Mouse (Mus musculus): ENCODE data around the gene Ak6. TPM values are rescaled to one million over a fixed set of nuclear protein-coding genes. Genes with fewer than 3 reads are reported as not detected.

The Ak6 gene
- polyA plus RNA-seq, 1 experiment from 2014 or later = 222 TPM

DNA sequence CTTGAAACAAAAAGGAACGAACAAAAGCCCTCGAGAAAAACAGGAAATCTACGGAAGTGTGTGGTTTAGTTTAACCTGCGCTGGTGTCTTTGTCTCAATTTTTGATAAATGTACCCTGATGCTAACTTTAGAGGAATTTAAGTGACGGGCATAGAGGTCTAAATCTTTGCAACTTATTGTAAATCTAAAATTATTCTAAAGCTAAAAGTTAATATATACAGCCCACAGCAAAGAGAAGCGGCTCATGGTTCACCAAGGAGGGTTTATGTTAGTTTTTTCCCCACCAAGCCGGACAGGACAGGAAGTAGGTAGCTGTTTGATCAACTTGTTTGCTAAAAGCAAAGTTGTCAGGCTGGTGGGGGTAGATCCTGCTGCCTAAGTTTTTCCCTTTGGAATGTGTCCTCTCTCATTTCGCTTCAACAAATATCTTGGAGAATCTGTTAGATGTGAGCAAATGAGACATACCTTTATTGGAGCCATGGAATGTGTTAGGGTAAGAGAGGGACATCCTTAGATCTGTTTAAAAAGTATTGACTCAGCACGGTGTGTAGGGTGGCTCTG lies 19.5 kb downstream of the Ak6 start:
- Histone ChIP-seq H3K27ac (peak overlapping the region; percentile 72), H3K4me3 (peak overlapping the region; percentile 68), H3K9me3 (replicated peaks) (no peaks in the 10 kb centered on the region; the same call in 1 of the 2 replicates), H3K4me2 (peak overlapping the region; percentile 87), H3K36me3 (peaks cover 16% of the 10 kb centered on the region), H3K27me3 (replicated peaks) (peaks cover 16% of the 10 kb centered on the region), H3K4me1 (peaks cover 16% of the 10 kb centered on the region; the same call in 1 of the 2 replicates), H3K9ac (peak overlapping the region; percentile 73)
- ATAC-seq = no peak
- WGBS (ENCODE audit: insufficient replicate concordance) = 16% methylated on average over 9 of the region's 9 CpGs

DNA sequence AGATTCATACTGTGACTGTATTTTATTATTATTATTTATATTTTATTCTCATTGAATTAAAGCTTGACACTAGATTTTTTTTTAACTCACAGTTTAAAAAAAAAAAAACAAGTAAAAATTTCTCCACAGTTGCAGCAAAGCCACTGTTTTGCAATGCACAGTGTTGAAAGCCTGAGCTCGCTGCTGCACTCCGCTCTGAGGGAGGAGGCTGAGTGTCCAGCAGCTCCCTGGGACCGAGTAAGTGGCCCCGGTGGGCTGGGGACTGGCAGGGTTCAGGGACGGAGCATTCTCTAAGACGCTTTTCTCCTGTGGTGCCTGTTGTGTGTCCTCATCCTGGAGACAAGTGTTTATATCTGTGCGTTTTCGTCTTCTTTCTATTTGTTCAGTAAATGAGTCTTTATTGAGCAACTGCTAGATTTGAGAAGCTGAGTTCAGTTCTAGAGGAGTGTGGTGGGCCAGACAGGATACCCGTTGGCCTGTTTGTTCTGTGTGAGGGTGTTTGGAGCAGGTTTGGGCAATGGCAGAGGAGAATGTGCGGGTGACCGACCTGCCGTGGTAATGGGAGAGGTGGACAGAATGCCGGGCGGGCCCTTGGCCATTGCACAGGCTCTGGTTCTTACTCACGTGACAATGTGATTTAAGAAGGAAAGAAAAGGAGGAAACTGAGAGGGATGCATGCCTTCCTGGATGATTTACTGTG lies 25.3 kb downstream of the Ak6 start:
- no peaks in the 10 kb centered on the region for H3K36me3 ChIP-seq
- H3K9me3 ChIP-seq (replicated peaks) = no peaks in the 10 kb centered on the region; the same call in 1 of the 2 replicates
- H3K4me2 ChIP-seq = no peak overlapping the region
- no peak overlapping the region for H3K9ac ChIP-seq
- H3K4me3 ChIP-seq = no peak overlapping the region
- ATAC-seq = no peak
- 79% methylated on average over 15 of the region's 15 CpGs for WGBS (ENCODE audit: insufficient replicate concordance)
- H3K27me3 ChIP-seq (replicated peaks) = no peaks in the 10 kb centered on the region
- H3K4me1 ChIP-seq = no peaks in the 10 kb centered on the region
- no peak overlapping the region for H3K27ac ChIP-seq

DNA sequence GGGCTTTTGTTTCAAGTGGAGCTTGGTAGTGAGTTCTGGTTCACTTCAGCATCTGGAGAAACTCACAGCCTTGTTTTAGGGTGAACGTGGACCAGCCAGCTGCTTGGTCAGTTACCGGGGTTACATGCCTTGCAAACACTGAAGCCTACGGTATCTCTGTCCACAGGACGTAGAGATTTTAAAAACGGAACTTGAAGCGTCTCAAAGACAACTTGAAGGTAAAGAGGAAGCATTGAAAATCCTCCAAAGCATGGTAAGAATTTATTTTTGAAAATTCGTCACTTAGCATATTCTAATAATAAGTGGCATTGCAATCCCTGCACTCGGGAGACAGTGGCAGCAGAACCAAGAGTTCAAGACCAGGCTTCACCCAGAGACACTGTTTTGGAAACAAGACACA lies 30.8 kb downstream of the Ak6 start:
- H3K9ac ChIP-seq = no peak overlapping the region
- ATAC-seq = no peak
- H3K4me3 ChIP-seq = no peak overlapping the region
- H3K27me3 ChIP-seq (replicated peaks) = no peaks in the 10 kb centered on the region
- H3K4me2 ChIP-seq = no peak overlapping the region
- H3K4me1 ChIP-seq = no peaks in the 10 kb centered on the region
- peaks cover 11% of the 10 kb centered on the region for H3K36me3 ChIP-seq
- no peak overlapping the region for H3K27ac ChIP-seq
- no peaks in the 10 kb centered on the region for H3K9me3 ChIP-seq (replicated peaks)
- WGBS (ENCODE audit: insufficient replicate concordance) = 71% methylated on average over 8 of the region's 8 CpGs

DNA sequence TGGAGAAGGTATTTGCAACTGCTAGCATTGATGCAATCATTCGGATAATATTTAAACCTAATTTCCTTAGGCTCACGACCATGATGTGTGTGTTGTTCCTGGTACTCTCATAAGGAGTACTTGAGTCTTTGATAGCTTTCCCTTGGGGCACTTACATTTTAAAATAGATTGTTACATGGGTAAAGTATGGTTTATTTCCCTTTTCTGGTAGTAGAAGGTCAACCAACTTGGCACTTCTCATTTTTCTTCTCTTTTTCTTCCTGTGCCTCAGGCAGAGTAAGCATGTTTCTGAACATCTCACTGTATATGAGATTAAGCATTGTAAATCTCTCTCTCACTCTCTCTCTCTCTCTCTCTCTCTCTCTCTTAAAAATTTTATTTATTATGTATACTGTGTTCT lies 32.1 kb downstream of the Ak6 start:
- Histone ChIP-seq H3K36me3 (peaks cover 11% of the 10 kb centered on the region), H3K27ac (no peak overlapping the region), H3K4me2 (no peak overlapping the region), H3K27me3 (replicated peaks) (no peaks in the 10 kb centered on the region), H3K4me1 (no peaks in the 10 kb centered on the region), H3K4me3 (no peak overlapping the region), H3K9me3 (replicated peaks) (no peaks in the 10 kb centered on the region), H3K9ac (no peak overlapping the region)
- 57% methylated on average over 2 of the region's 2 CpGs for WGBS (ENCODE audit: insufficient replicate concordance)
- ATAC-seq = no peak

DNA sequence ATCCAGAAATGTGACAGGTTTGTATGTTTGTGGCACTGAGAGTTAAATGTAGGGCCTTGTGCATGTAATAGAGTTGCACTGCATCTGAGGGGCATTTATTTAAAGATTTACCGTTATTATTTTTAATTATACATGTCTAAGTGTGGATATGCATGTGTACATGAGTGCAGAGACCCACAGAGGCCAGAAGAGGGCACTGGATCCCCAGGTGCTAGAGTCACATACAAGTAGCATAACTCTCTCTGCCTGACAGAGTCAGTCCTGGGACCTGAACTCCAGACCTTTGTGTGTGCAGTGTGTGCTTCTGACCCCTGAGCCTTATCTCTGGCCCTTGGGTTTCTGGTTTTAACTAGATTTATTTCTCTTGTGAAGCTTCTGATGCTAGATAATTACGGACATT lies 33.6 kb downstream of the Ak6 start:
- no peak for ATAC-seq
- H3K4me1 ChIP-seq = no peaks in the 10 kb centered on the region

DNA sequence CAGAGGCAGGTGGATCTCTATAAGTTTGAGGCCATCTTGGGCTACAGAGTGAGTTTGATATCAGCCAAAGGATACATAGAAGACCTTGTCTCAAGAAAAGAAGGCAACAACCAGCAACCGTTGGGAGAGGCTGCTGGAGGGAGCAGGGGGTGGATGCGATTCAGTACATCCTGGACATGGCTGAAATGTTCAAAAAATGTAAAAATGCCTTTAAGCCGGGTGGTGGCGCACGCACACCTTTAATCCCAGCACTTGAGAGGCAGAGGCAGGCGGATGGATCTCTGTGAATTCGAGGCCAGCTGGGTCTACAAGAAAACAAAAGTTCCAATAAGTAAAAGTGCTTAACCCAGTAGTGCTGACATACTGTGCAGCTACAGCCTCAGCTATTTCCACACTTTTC lies 36.7 kb downstream of the Ak6 start:
- H3K27me3 ChIP-seq (replicated peaks) = no peaks in the 10 kb centered on the region
- no peaks in the 10 kb centered on the region for H3K9me3 ChIP-seq (replicated peaks)
- H3K9ac ChIP-seq = no peak overlapping the region
- H3K4me3 ChIP-seq = no peak overlapping the region
- no peak overlapping the region for H3K27ac ChIP-seq
- 43% methylated on average over 7 of the region's 7 CpGs for WGBS (ENCODE audit: insufficient replicate concordance)
- H3K4me1 ChIP-seq = no peaks in the 10 kb centered on the region
- H3K36me3 ChIP-seq = peaks cover 11% of the 10 kb centered on the region
- H3K4me2 ChIP-seq = no peak overlapping the region
- ATAC-seq = no peak

More for the DNA sequence above, 33.6 kb downstream of the Ak6 start:
- Histone ChIP-seq H3K27ac (no peak overlapping the region), H3K27me3 (replicated peaks) (no peaks in the 10 kb centered on the region), H3K4me3 (no peak overlapping the region), H3K36me3 (peaks cover 11% of the 10 kb centered on the region), H3K9me3 (replicated peaks) (no peaks in the 10 kb centered on the region), H3K9ac (no peak overlapping the region), H3K4me2 (no peak overlapping the region)
- 71% methylated on average over 2 of the region's 2 CpGs for WGBS (ENCODE audit: insufficient replicate concordance)

DNA sequence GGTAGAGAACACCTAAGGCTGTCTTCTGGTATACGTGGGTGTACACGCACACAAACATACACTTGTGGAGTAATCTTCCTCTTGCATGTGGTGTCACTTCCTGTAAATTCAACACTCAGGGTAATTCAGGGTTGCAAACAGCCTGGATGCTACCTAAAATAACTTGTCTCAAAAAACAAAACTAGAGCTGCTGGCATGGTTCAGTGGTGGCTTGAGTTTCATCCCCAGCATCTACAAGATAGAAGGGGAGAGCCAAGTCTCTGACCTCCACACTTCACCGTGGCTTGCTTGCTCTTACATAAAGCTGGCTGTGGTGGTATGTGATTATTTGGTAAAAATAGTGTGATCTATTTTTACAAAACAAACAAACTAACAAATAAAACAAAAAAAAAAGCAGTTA lies 46.8 kb downstream of the Ak6 start:
- H3K36me3 ChIP-seq = peaks cover 67% of the 10 kb centered on the region

DNA sequence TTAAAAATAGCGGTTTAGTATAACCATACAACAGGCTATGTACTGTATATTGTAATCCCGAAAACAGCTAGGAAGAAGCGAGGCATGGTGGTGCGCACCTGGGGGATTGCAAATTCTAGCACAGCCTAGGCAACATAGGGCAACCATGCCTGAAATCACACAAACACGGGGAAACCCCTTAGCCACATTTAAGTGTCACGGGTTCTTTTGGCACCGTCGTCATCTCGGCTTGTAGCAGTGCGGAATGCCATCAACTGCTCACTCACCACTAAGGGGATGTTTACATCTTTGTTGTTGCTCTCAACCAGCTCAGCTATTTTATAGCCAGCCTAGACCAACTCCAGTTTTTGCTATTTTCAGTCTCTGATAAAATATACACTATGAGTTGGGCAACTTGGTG lies 48.1 kb downstream of the Ak6 start:
- no peak overlapping the region for H3K27ac ChIP-seq
- no peaks in the 10 kb centered on the region for H3K9me3 ChIP-seq (replicated peaks)
- no peak overlapping the region for H3K9ac ChIP-seq
- H3K36me3 ChIP-seq = peaks cover 80% of the 10 kb centered on the region
- 90% methylated on average over 10 of the region's 10 CpGs for WGBS (ENCODE audit: insufficient replicate concordance)
- no peaks in the 10 kb centered on the region for H3K27me3 ChIP-seq (replicated peaks)
- no peak for ATAC-seq
- H3K4me2 ChIP-seq = no peak overlapping the region
- no peaks in the 10 kb centered on the region for H3K4me1 ChIP-seq
- H3K4me3 ChIP-seq = no peak overlapping the region

More for the DNA sequence above, 46.8 kb downstream of the Ak6 start:
- no peak for ATAC-seq
- Histone ChIP-seq H3K4me3 (no peak overlapping the region), H3K9ac (no peak overlapping the region), H3K4me1 (no peaks in the 10 kb centered on the region), H3K27me3 (replicated peaks) (no peaks in the 10 kb centered on the region), H3K4me2 (no peak overlapping the region), H3K9me3 (replicated peaks) (no peaks in the 10 kb centered on the region), H3K27ac (no peak overlapping the region)
- 75% methylated on average over 3 of the region's 3 CpGs for WGBS (ENCODE audit: insufficient replicate concordance)

DNA sequence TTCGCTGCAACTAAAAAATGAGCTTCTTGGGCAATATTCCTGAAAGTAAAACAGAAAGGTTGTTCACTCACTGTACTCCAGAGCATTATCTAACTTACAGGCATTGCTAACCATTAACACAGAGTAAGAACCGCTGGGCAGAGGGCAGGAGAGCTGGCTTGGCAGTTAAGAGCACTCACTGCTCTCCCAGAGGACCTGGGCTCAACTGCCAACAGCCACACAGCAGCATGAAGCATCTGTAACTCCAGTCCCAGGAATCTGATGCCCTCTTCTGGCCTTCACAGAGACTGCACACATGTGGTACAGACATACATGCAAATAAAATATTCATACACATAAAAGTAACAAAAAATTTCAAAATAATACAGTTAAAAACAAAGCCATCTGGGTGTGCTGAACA lies 52.7 kb downstream of the Ak6 start:
- ATAC-seq = no peak
- no peaks in the 10 kb centered on the region for H3K27me3 ChIP-seq (replicated peaks)
- no peak overlapping the region for H3K4me2 ChIP-seq
- no peaks in the 10 kb centered on the region for H3K9me3 ChIP-seq (replicated peaks)
- H3K27ac ChIP-seq = no peak overlapping the region
- no peaks in the 10 kb centered on the region for H3K4me1 ChIP-seq
- peaks cover 95% of the 10 kb centered on the region for H3K36me3 ChIP-seq
- H3K9ac ChIP-seq = no peak overlapping the region
- 88% methylated on average over 2 of the region's 2 CpGs for WGBS (ENCODE audit: insufficient replicate concordance)
- H3K4me3 ChIP-seq = no peak overlapping the region

DNA sequence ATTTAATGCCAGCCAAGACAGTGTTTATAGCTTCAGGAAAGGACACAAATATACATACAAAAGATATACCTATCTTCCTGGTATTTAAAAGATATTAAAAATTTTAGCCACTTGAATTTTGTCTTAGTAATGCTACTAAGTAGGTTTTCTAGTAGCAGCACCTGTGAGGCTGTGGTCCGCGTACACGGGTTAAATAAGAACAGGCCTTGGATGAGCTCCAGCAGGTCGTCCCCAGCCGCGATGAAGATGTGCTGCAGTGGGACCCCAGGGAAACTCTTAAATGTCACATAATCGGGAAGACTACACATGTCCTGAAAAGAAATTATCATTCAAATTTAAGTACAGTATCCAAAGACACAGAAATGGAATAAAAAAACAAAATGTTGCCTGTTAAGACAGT lies 55.4 kb downstream of the Ak6 start:
- H3K36me3 ChIP-seq = peaks cover 96% of the 10 kb centered on the region
- no peaks in the 10 kb centered on the region for H3K4me1 ChIP-seq
- 93% methylated on average over 7 of the region's 7 CpGs for WGBS (ENCODE audit: insufficient replicate concordance)
- H3K27ac ChIP-seq = no peak overlapping the region
- H3K4me2 ChIP-seq = no peak overlapping the region
- no peak for ATAC-seq
- no peak overlapping the region for H3K9ac ChIP-seq
- no peaks in the 10 kb centered on the region for H3K27me3 ChIP-seq (replicated peaks)
- H3K9me3 ChIP-seq (replicated peaks) = no peaks in the 10 kb centered on the region
- H3K4me3 ChIP-seq = no peak overlapping the region

DNA sequence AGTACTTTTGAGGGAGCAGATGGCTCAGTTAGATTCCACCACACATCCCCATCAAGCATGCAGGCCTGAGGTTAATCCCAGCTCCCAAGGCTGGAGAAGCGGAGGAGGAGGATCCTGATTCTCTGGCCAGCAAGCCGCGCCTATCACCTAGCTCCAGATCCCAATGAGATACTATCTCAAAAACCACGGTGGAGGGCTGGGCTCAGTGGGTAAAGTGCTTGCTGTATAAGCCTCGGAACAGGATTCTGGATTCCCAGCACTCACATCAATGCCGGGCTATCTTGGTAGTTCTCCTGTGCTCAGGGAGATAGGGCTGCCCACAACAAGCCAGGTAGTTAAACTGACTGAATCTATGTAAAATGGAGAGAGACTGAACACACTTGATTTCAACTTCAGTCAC lies 64.7 kb downstream of the Ak6 start:
- peaks cover 7% of the 10 kb centered on the region for H3K4me1 ChIP-seq
- H3K9ac ChIP-seq = no peak overlapping the region
- 44% methylated on average over 6 of the region's 6 CpGs for WGBS (ENCODE audit: insufficient replicate concordance)
- H3K27ac ChIP-seq = no peak overlapping the region
- ATAC-seq = no peak
- peaks cover 90% of the 10 kb centered on the region for H3K36me3 ChIP-seq
- H3K4me3 ChIP-seq = no peak overlapping the region
- no peak overlapping the region for H3K4me2 ChIP-seq
- H3K9me3 ChIP-seq (replicated peaks) = no peaks in the 10 kb centered on the region
- no peaks in the 10 kb centered on the region for H3K27me3 ChIP-seq (replicated peaks)
